Mouse (Mus musculus): Measurements from ENCODE around the gene Zfand6. TPM values are rescaled to one million over a fixed set of nuclear protein-coding genes. Genes with fewer than 3 reads are reported as not detected.

Gene Zfand6
- total RNA-seq, 2 experiments from 2014 or later: 70.1 to 77.2 TPM

DNA sequence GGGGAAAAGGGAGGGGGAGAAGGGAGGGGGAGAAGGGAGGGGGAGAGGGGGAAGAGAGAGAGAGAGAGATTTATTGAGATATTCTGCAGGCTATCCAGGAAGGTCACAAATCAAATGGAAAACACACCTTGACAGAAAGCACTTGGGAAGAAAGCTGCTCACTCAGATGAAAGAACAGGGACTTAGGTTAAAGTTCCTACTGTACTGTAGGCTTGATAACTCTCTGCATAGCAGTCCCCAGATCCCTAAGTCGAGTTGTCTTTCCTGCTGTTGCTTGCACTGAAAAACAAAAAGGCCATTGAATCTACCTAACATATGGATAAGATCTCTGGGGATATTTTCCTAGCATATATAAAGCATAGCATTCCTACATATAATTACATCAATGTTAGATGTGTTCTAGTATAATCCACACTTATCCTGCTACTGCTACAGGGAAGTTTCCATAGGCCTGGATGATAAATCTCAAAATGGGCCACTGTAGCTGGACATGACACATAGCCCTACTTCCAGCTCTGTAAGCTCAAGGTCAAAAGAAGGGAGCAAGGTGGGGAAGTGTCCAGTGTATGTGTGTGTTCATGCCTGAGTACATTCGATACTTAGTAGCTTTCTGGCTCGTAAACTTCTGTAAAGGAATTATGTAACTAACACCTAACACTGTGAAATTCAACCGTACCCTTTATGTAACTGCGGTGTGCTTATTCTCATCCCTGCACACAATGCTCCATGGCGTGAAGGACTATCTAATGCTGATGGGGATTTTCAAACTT is 47.4 kb downstream of the Zfand6 start:
- Histone ChIP-seq H3K4me3 (no peak overlapping the region), H3K27ac (no peak overlapping the region)
- no peak for TF ChIP-seq CTCF (conservative IDR thresholded peaks at IDR 0.05)
- DNase-seq (ENCODE audit: low spot score in 2 of 2): no peak

DNA sequence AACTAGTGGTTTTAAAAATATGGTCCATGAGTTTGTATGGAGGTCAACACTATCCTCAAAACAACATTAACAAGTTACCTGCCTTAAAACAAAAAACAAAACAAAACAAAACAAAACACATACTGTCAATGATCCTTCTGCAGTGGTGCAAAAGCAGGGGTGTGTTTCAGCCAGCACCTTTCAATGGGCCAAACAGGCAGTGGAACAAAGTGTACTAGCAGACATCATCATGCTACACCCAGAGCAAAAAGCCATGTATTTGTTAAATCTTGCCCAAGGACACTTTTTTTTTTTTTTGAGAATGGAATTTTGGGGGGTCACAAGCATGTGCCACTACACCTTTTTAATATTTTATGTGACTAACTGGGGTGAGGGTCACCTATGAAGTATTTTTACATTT is 52.8 kb downstream of the Zfand6 start:
- no peak for TF ChIP-seq CTCF (conservative IDR thresholded peaks at IDR 0.05)
- DNase-seq (ENCODE audit: low spot score in 2 of 2): no peak
- no peak overlapping the region for H3K27ac ChIP-seq
- no peak overlapping the region for H3K4me3 ChIP-seq

DNA sequence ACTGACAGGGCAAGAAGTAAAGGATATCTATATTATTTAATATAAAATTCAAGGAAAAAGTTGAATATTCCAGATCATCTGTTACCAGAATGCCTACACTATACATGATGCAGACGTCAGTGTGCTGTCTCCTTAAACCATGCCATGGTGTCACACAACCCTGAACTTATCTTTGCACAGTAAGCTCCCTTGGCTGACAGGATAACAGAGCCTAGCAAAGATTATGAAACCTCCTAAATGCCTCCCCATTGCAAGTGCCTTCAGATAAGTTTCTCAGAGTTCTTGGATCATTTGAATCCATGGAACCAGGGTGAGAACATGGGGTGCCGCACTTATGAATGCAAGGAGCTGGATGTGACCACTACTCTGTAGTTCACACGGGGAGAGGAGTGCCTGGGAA is 57.9 kb downstream of the Zfand6 start:
- Histone ChIP-seq H3K4me3 (no peak overlapping the region), H3K27ac (no peak overlapping the region)
- no peak for DNase-seq (ENCODE audit: low spot score in 2 of 2)
- TF ChIP-seq CTCF (conservative IDR thresholded peaks at IDR 0.05): no peak

DNA sequence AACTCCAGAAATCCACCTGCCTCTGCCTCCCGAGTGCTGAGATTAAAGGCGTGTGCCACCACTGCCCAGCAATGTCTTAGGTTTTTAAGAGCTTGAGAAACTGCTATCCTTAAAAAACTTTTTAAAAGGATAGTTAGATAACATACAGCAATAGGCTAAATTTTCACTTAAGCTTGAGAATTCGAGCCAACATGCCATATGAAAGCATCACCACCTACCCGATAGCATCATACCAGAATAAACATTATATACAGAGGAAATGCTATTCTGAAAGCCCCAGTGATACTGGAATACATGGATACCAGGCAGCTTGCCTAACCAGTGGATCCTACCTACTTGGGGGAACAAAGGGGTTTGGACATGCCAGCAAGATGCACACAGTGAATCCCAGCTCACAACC is 66.0 kb downstream of the Zfand6 start:
- no peak for DNase-seq (ENCODE audit: low spot score in 2 of 2)
- no peak for TF ChIP-seq CTCF (conservative IDR thresholded peaks at IDR 0.05)
- no peak overlapping the region for H3K27ac ChIP-seq
- no peak overlapping the region for H3K4me3 ChIP-seq

DNA sequence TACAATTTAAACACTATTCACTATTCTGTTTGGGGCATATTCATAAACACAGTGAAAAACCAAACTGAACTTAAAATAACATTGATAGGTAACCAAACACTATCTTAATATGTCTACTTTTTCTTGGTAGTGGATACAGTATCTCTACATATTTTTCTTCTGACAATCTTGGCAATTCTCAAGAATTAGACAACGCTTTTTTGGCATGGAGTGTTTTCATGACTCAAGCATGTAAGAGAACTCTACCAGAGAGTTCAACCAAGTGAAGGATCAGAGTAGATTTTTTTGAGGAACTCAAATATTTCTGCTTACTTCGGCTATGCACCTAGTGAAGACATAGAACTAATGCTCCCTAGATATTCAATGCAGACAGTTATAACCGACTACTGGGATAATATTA is 68.8 kb downstream of the Zfand6 start:
- Histone ChIP-seq H3K4me3 (no peak overlapping the region), H3K27ac (no peak overlapping the region)
- no peak for TF ChIP-seq CTCF (conservative IDR thresholded peaks at IDR 0.05)

DNA sequence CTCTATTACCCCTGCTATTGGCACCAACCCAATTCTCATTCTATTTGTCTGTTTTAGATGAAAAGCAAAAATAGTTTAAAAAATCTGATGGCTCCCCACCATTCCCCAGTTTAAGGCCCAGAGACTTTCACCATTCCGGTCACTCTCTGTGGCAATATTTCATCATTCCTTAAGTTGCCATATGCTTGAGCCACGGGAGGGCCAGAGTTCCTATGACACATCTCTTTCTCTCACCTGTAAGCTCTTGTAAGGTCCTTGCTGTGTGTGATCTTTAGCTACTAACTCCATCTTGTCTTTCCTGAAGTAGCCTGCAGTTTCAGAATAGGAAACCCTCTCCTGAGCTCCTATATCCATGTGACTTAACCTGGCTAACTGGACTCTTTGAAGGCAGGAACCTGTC is 70.8 kb downstream of the Zfand6 start:
- Histone ChIP-seq H3K27ac (no peak overlapping the region), H3K4me3 (no peak overlapping the region)
- no peak for TF ChIP-seq CTCF (conservative IDR thresholded peaks at IDR 0.05)
- DNase-seq (ENCODE audit: low spot score in 2 of 2): no peak

More for the DNA sequence above, 68.8 kb downstream of the Zfand6 start:
- DNase-seq (ENCODE audit: low spot score in 2 of 2): no peak

DNA sequence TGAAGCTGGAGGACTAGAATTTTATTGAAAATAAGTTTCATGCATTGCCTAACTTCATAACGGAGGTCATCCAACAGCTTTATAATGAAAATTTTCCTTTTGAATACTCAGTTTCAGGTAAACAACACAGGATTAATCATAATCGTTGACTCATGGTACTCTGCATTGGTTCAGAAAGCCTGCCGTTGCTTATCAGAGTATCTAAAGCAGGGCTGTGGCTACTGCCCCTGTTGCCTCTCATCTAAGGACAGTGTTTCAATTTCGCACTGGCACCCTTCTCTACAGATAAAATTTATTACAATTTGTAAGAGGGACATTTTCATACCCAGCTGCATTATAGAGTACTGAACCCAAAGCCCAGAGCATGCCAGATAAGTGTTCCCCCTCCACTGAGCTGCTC is 77.3 kb downstream of the Zfand6 start:
- TF ChIP-seq CTCF (conservative IDR thresholded peaks at IDR 0.05): no peak
- no peak for DNase-seq (ENCODE audit: low spot score in 2 of 2)
- Histone ChIP-seq H3K27ac (no peak overlapping the region), H3K4me3 (no peak overlapping the region)

DNA sequence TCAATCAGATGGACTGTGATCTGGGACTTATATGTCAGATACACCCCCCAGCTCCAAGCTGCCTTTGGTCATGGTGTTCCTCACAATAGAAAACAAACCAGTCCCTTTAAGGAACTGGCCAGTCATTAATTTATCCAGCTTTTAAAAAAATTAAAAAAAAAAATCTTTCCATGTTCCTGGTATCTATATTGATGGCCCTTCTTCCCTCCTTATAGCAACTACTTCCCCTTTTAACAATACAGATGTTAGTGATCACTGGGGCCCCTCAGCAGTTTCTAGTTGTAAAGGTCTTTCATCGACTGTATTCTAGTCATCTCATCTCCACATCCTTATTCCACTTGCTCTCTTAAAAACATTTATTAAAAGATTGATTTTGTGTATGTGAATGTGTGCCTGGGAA is 78.2 kb downstream of the Zfand6 start:
- Histone ChIP-seq H3K4me3 (no peak overlapping the region), H3K27ac (no peak overlapping the region)
- no peak for DNase-seq (ENCODE audit: low spot score in 2 of 2)
- no peak for TF ChIP-seq CTCF (conservative IDR thresholded peaks at IDR 0.05)

DNA sequence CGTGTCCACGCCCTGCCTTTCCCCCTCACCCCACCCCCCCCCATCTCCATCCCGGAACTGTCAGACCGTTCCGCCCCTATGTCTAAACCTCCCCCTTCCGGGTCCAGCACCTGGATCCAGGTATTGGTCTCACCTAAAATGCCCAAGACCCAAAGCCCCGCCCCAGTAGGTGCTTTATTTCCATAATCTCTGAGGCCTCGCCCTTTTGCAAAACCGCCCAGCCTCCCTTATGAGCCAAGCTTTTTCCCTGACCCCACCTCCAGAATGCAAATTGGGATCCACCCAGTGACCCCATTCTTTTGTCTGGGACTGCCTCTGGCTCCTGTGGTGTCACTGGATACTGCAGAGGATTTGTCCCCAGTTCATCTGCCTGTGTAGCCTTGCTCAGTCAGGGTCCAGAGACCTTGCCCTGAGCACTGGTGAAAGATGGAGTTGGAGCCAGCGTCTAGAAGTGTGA is 83.4 kb downstream of the Zfand6 start, which contains the start of gene Fah:
Fah (minus strand) TSS at position 430 of the 457 bp plus-strand sequence.
- 0 out of 2 replicates have a peak, but pooled peaks have one; percentile 7 for TF ChIP-seq CTCF (conservative IDR thresholded peaks at IDR 0.05)
- H3K27ac ChIP-seq: peak within 1 kb of the TSS; percentile 86
- peak in 1 of 2 experiments; percentile 26 for DNase-seq (ENCODE audit: low spot score in 2 of 2)
- peak within 1 kb of the TSS; percentile 80 for H3K4me3 ChIP-seq

DNA sequence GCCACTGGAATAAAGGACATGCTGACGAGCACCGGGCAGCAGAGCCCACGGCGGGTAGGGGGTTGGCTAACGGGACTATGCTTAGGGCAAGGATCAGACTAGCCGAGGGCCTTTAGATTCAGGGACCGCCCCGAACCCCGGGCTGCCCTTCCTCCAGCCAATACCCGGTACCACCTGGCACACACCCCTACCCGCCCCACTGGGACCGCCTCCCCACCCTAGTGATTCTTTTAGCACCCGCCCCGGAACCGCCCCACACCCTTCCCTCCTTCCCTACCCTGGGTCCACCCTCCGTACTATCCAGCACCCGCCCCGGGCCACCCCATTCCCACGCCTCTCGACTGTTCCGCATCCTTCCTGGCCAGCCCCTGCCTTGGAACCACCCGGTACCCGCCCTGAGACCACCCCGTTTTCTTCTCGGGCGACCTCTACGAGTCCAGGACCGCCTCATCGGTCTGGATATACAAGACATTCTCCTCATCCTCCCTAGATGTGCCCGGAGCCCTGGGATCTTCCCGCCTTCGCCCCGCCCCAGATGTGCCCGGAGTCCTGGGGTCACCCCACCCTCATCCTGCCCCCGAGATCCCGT is 84.0 kb downstream of the Zfand6 start:
- TF ChIP-seq CTCF (conservative IDR thresholded peaks at IDR 0.05): no peak
- DNase-seq (ENCODE audit: low spot score in 2 of 2): peak; percentile 83 to 84
- Histone ChIP-seq H3K4me3 (peak overlapping the region; percentile 80), H3K27ac (peak overlapping the region; percentile 86)

DNA sequence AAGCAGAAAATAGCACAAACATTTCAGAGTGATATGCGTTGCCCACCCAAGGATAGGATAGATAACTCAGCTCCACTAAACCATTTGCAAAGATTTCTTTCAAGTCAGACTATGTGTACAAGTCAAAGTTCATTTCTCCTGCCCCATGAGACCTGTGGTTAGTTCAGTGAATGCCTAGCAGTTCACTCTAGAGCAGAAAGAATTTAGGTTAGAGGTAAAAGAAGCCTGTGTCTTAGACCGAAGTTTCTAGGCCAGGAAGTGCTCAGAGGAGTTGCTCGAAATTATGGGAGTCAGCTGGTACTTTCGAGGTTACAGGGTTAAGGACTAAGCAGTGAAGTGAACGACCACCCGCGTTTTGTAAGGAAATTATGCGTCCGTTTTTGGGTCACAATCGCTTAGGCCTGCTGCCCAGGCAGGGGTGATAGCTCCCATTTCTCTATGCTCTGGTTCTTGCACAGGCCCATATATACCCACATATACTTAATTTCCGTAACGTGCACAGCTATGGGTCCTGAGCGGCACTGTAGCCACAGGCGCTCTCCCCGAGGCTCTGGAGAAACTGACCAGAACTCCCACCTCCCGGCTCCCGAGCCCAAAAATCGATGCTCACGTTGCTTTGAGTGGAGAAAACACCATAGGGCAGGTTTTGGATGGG is 84.6 kb downstream of the Zfand6 start:
- no peak for TF ChIP-seq CTCF (conservative IDR thresholded peaks at IDR 0.05)
- H3K27ac ChIP-seq: peak overlapping the region; percentile 86
- no peak for DNase-seq (ENCODE audit: low spot score in 2 of 2)
- H3K4me3 ChIP-seq: peak overlapping the region; percentile 80

DNA sequence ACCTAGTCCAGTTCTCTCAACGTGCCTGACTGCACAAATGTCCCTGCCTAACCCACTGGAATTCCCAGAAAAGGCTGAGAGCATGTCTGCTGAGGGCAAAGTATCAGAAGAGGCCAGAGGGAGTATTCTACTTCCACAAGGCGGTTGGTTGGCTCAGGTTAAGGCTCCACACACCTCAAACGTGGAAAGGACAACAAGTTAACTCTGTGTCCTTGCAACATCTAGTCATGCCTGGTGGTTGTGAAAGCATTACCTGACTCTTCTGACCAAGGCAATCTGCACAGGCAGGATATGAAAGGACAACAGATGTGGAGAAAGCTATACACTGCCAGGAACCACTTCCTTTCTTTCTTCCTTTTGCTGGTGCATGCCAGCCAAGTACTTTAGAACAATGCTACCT is 85.3 kb downstream of the Zfand6 start:
- 0 out of 2 replicates have a peak overlapping the region, but pooled peaks have one; percentile 86 for H3K27ac ChIP-seq
- no peak for DNase-seq (ENCODE audit: low spot score in 2 of 2)
- no peak for TF ChIP-seq CTCF (conservative IDR thresholded peaks at IDR 0.05)
- H3K4me3 ChIP-seq: peak overlapping the region; percentile 80

DNA sequence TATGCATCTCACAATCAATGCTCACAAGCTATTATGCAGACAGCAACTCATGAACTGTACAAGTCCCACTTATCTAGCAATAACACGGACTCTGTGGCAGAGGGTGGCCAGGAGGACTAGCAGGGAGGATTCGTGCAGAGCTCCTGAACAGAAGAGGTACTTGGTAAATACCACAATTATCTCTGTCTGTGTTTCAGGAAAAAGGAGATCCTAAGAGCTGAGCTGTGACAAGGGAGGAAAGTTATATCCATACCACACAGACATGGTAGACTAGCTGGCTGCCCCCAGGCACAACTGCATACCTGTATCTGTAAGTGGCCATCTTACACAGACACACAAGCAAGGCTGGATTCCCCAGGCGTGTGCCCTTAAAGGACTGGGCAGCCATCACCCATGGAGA is 88.4 kb downstream of the Zfand6 start:
- H3K27ac ChIP-seq: no peak overlapping the region
- no peak for TF ChIP-seq CTCF (conservative IDR thresholded peaks at IDR 0.05)

More for the DNA sequence above, 88.4 kb downstream of the Zfand6 start:
- H3K4me3 ChIP-seq: no peak overlapping the region
- no peak for DNase-seq (ENCODE audit: low spot score in 2 of 2)

Measured in layer of hippocampus, adult 2 months (tissue).